Mouse (Mus musculus): ENCODE data around the gene Olfr1388.
A peak's percentile ranks its signal among the peaks of the same experiment; 100 is the strongest.
"Not testable (repeated sequence)": the region's sequence is repeated elsewhere in the genome, so short reads cannot be mapped to it uniquely, and the experiment has no call there.

The Olfr1388 gene

DNA sequence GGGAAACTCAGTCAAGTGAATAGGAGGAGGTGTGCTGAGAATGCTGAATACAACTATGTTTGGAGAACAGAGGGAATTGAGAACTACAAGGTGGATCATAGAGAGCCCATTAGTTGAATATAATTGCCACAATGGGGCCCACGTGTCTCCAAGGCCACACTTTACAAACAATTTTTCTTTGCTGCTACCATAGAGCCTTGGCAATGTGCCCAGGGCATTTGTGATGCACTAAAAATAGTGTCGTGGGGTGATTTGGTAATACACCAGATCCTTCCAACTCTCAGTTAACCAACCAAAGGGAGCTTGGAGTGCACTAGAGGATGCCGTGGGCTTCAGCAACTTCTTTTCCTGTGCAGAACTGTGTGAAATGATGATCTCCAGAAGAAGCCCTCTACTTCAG lies at the start of gene Olfr1388:
Olfr1388 (plus strand) TSS at position 214 of the 400 bp plus-strand sequence.
- DNase-seq (ENCODE audit: low read depth in 2 of 2, low spot score in 2 of 2) = no peak

DNA sequence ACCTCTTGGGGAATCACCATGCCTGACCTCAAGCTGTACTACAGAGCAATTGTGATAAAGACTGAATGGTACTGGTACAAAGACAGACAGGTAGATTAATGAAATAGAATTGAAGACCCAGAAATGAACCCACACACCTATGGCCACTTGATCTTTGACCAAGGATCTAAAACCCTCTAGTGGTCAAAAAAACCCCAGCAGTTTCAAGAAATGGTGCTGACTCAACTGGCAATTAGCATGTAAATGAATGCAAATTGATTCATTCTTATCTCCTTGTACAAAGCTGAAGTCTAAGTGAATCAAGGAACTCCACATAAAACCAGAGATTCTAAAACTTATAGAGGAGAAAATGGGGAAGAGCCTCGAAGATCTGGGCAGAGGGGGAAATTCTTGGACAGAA lies 43.7 kb upstream of the Olfr1388 start:
- not testable (repeated sequence) for DNase-seq (ENCODE audit: low read depth in 2 of 2, low spot score in 2 of 2)

DNA sequence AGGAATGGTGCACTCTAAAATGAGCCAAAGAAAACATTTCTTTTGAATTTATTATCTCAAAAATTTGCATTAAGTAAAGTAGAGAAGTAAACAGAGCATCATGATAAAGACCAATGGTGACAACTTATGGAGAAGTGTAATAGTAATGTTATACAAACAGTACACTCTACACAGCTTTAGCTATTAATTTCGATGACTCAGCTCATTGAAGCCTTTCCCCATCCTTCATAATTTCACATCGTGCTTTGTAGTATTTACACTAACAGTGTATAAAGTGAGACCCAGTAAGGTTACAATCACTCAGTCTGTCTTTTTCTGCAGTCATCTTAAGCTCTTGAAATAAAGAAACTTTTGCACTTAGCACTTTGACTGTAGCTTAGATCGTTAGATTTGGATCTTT lies 29.6 kb upstream of the Olfr1388 start:
- no peak for DNase-seq (ENCODE audit: low read depth in 2 of 2, low spot score in 2 of 2)

DNA sequence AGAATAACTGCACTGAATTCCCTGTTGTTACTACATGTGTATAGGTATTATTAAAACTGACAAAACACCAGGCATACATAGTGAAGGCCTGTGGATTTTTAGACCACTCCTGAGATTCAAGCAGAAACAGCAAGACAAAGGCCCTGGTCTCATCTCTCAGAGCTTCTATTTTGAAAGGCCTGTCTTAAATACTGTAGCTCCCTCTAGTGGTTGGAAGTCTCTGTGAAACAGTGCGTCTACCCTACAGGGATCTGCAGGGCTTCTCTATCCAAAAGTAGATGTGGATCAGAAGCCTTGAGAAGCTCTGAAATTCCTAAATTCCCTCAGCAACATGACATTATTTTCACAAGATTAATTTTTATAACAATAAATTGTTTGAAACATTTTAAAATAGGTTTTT lies 25.9 kb upstream of the Olfr1388 start:
- peak in 1 of 2 experiments; percentile 4 for DNase-seq (ENCODE audit: low read depth in 2 of 2, low spot score in 2 of 2)

DNA sequence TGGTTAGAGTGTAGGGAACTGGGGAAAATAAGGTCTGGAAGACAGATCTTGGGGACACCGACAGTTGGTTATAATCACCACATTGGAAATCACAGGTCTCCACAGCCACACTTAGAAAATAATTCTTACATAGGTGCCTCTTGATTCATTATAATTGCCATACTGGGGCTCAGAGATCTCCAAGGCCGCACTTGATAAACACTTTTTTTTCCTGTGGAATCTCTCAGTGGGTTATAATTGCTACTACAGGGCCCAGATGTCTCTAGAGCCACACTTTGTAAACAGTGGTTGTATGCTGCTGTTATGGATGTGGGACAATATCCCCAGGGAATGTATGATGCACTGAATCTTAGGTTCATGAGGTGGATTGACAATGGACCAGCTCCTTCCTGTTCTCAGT lies 13.7 kb upstream of the Olfr1388 start, which contains the start of gene Olfr1389:
Olfr1389 (plus strand) TSS at position 301 of the 400 bp plus-strand sequence.
- DNase-seq (ENCODE audit: low read depth in 2 of 2, low spot score in 2 of 2) = no peak

DNA sequence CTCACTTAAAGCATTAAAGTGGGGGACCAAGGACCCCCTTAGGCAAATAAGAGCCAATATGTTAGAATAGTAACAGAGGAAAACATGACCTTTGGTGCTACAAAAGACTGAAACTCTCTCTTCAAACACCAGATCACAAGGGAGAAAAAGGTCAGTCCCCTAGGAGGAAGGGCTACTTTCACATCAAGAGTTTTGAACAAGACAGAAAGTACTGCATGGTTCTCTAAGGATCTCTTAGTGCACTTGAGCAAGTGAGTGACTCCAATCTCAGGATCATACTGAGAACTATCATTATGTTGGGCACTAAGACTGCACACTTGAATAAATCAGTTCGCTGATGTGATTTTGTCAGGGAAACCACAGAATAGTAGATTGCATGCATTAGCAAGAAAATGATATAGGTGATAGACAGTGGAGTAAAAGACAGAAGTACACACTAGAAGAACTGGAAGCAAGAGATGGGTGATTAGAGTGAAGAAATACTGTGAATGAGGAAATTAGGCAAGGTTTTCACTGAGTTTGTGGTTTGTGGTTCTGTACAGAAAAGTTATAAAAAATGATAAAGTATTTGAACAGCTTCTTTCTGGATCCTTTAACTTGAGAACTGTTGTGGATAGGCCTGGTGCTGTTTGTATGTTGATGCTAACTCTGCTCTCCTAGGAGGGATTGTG lies 11.0 kb upstream of the Olfr1388 start:
- DNase-seq (ENCODE audit: low read depth in 2 of 2, low spot score in 2 of 2) = no peak

DNA sequence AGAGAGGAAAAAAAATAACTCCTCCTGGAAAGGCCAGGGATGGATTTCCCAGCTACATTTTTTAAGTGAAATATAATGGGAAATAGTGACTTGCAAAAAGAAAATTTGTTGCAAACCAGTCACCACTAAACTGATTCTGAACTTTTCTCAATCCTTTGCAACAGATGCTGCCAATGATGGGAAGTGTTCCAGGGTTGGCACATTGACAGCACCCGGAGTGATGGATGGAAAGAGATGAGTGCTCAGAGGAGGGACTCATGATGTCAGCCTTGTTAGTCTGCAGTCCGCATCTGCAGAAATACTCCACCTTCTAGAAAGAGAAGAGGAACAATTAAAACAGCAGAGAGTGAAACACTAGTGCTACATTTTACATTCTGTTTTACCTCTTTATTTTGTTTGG lies 6.8 kb upstream of the Olfr1388 start:
- no peak for DNase-seq (ENCODE audit: low read depth in 2 of 2, low spot score in 2 of 2)

DNA sequence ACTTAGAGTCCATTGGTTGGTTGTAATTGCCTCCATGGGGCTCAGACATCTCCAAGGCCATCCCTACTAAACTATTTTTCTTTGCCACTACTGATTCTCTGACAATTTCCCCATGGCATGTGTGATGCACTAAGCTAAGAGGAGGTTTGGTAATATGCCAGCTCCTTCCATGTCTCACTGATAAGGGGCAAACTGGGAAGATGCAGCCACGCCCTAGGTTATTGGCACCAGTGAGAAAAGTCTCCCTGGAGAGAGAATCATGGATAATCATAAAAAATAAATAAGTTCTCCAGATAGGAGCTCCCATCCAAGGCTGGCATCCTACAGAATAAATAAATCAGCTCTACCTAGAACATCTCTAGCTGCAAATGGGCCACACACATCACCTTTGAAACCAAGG lies 18.6 kb downstream of the Olfr1388 start, which contains the start of gene Olfr1387:
Olfr1387 (plus strand) TSS at position 301 of the 400 bp plus-strand sequence.
- no peak for DNase-seq (ENCODE audit: low read depth in 2 of 2, low spot score in 2 of 2)

DNA sequence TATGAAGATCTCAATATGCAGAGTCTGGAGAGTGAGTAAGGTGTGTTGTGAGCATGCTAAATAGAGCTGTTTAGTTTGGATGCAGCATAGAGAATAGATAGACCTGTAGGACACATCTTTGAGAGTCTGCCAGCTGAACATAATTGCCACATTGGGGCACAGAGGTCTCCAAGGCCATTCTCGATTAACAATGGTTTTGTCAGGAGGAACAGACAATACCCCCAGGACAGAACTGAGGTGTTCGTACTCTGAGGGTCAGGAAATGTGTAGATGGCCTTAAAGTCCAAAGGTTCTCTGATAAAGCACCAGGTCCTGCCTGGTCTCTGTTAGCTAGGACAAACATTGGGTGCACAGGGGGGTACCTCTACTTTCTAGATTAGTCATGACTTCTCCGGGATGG lies 28.3 kb downstream of the Olfr1388 start, which contains the start of gene Olfr1386:
Olfr1386 (plus strand) TSS at position 301 of the 400 bp plus-strand sequence.
- not testable (repeated sequence) for DNase-seq (ENCODE audit: low read depth in 2 of 2, low spot score in 2 of 2)

DNA sequence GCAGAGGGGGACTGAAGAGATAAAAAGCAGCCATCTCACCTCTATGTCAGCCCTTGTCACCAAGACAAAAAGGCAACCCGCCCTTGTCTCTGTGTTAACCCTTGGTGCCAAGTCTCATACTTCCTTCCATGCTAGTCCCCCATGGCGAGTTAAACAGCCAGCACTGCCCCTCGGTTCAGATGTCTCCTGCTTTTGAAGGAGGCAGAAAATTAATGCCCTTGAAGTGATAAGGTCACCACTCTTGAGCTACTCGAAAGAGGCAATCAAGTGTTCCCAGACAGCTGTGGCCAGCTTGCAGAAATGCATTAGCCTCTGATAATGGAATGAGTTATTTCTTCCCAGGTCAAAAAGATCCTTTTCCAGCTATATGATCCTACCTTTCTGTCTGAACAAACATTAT lies 49.5 kb downstream of the Olfr1388 start:
- DNase-seq (ENCODE audit: low read depth in 2 of 2, low spot score in 2 of 2) = no peak

DNA sequence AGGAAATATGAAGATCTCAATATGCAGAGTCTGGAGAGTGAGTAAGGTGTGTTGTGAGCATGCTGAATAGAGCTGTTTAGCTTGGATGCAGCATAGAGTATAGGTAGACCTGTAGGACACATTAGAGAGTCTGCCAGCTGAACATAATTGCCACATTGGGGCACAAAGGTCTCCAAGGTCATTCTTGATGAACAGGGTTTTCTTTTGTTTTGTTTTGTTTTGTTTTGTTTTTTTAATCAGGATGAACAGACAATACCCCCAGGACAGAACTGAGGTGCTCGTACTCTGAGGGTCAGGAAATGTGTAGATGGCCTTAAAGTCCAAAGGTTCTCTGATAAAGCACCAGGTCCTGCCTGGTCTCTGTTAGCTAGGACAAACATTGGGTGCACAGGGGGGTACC lies 52.3 kb downstream of the Olfr1388 start, which contains the start of gene Olfr1385:
Olfr1385 (plus strand) TSS at position 301 of the 400 bp plus-strand sequence.
- DNase-seq (ENCODE audit: low read depth in 2 of 2, low spot score in 2 of 2) = not testable (repeated sequence)

All from CD8-positive naive resting alpha-beta T cell, adult 2 months (primary cell).